Mouse (Mus musculus) embryonic facial prominence, embryonic 13.5 days (tissue): Measurements from ENCODE around the gene Baz2b. TPM values are rescaled to one million over a fixed set of nuclear protein-coding genes. Genes with fewer than 3 reads are reported as not detected.

Experiments
- ATAC-seq: fragments of 200-750 bp; cut with Nextera tagmentation; 2 replicates; pipeline ENCODE4 v1.8.0; 2017; ENCODE audit warnings: low read depth; ENCODE audit not compliant: insufficient number of reproducible peaks, insufficient read depth, low FRiP score, low TSS enrichment
- H3K27ac ChIP-seq: fragments of 300-500 bp; sonication (generic); 2 replicates; pipeline ENCODE4 v1.5.1; 2015; ENCODE audit warnings: moderate library complexity, mild to moderate bottlenecking, inconsistent platforms
- H3K27me3 ChIP-seq: fragments of 300-500 bp; sonication (generic); 2 replicates; pipeline ENCODE4 v1.6.1; 2015; ENCODE audit warnings: mild to moderate bottlenecking, inconsistent platforms
- H3K36me3 ChIP-seq: fragments of 300-500 bp; sonication (generic); 2 replicates; pipeline ENCODE4 v1.6.1; 2015; ENCODE audit warnings: mild to moderate bottlenecking, inconsistent platforms
- H3K4me1 ChIP-seq: fragments of 300-500 bp; sonication (generic); 2 replicates; pipeline ENCODE4 v1.6.1; 2015; ENCODE audit warnings: inconsistent platforms
- H3K4me2 ChIP-seq: fragments of 300-500 bp; sonication (generic); 2 replicates; pipeline ENCODE4 v1.6.1; 2015; ENCODE audit warnings: moderate library complexity, mild to moderate bottlenecking, inconsistent platforms
- H3K4me3 ChIP-seq: fragments of 300-500 bp; sonication (generic); 2 replicates; pipeline ENCODE4 v1.5.1; 2015; ENCODE audit warnings: mild to moderate bottlenecking, inconsistent platforms
- H3K9ac ChIP-seq: fragments of 300-500 bp; sonication (generic); 2 replicates; pipeline ENCODE4 v1.6.1; 2015; ENCODE audit warnings: mild to moderate bottlenecking, inconsistent platforms
- H3K9me3 ChIP-seq: fragments of 300-500 bp; sonication (generic); 2 replicates; pipeline ENCODE4 v1.6.1; 2016; ENCODE audit warnings: inconsistent platforms
- WGBS: fragments of 180-500 bp; shearing (Covaris S2); methylation state at CpG from one replicate; pipeline ENCODE4 v1.1.7; 2015; ENCODE audit warnings: mixed read lengths; 5-methylcytosine and 5-hydroxymethylcytosine counted together
- polyA plus RNA-seq: library from polyadenylated mRNA; unstranded; fragments of >200 nt; fragmentation: Nextera tagmentation; extraction: Ambion mirVana; gene quantifications from 2 replicates; pipeline ENCODE4 v1.2.1, GENCODE M21; 2015

Gene Baz2b
- polyA plus RNA-seq, 1 experiment from 2014 or later = 70.2 TPM

DNA sequence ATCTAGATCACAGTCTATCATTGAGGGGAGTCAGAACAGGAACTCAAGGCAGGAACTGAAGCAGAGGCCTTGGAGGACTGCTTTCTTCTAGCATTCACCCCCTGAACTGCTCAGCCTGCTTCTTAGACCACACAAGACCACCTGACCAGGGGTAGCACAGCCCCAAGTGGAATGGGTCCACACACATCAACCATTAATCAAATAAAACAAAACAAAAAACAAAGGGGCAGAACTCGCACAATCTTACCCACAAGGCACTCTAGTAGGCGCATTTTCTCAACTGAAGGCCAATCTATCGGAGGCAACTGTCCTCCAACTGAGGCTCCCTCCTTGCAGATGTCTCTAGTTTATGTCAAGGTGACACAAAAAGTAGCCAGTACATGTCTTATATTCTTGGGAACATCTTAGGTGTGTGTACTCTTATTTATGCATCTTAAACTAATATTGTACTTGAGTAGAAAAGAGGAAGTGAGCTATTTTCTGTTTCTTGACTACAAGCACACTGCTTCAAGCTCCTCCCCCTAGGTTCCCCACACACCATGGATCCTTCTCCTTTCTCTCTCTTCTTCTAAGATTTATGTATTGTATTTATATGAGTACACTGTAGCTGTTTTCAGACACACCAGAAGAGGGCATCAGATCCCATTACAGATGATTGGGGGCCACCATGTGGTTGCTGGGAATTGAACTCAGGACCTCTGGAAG is 189.9 kb downstream of the Baz2b start:
- H3K27me3 ChIP-seq = no peaks in the 10 kb centered on the region
- H3K4me1 ChIP-seq = peaks cover 6% of the 10 kb centered on the region
- H3K4me3 ChIP-seq = no peak overlapping the region
- no peak overlapping the region for H3K27ac ChIP-seq
- H3K36me3 ChIP-seq = no peaks in the 10 kb centered on the region
- H3K9me3 ChIP-seq = no peaks in the 10 kb centered on the region
- H3K9ac ChIP-seq = no peak overlapping the region
- H3K4me2 ChIP-seq = no peak overlapping the region
- ATAC-seq = no peak
- WGBS = 93% methylated on average over 3 of the region's 3 CpGs

DNA sequence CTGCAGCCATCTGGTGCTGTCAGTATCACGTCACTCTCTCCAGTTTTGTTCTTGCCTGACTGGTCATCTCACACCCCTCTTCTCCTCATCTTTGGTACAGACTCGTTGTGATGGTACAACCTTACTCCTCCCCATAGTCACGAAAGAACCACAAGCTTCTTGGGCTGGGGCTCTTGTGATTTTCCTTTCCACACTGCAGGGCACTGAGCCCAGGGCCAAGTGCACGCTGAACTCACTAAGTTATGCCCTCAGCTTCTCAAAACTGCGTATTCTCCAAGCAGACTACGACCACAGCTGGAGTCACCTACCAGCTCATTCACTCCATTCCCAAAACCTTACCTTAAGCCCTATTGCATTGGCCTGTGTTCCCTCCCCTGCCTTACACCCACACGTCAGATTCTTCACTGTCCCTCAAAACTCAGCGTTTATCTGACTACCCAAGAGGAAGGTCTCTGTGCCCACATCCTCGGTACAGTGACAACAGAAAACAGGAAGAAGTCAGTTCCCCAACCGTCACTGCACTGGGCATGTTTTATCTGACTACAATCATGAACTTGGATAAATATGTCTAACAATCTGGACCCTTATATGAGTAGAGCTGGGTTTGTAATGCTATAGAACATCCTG is 190.7 kb downstream of the Baz2b start:
- no peak for ATAC-seq
- no peak overlapping the region for H3K4me3 ChIP-seq
- H3K4me2 ChIP-seq = no peak overlapping the region
- no peaks in the 10 kb centered on the region for H3K27me3 ChIP-seq
- H3K9ac ChIP-seq = no peak overlapping the region
- no peaks in the 10 kb centered on the region for H3K36me3 ChIP-seq
- peaks cover 6% of the 10 kb centered on the region for H3K4me1 ChIP-seq
- H3K27ac ChIP-seq = no peak overlapping the region; the same call in 1 of the 2 replicates
- WGBS = 81% methylated on average over 10 of the region's 10 CpGs
- no peaks in the 10 kb centered on the region for H3K9me3 ChIP-seq

DNA sequence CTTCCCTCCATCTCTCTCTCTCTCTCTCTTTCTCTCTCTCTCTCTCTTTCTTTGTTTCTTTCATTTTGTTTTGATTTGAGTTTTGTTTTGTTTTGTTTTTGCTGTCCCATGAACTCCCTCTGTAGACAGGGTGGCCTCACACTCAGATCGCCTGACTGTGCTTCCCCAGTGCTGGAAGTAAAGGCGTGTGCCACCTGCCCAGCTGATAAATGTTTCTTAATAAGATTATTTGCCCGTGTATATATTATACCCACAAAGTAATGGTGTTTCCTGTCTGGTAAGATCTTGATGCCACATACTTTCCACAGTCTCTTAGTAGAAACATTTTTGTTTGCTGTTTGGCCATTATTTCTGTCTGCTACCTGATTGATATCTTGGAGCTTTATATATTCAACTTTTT is 198.1 kb downstream of the Baz2b start:
- Histone ChIP-seq H3K27me3 (no peaks in the 10 kb centered on the region), H3K36me3 (no peaks in the 10 kb centered on the region), H3K9ac (no peak overlapping the region), H3K4me3 (no peak overlapping the region), H3K4me2 (no peak overlapping the region), H3K4me1 (no peaks in the 10 kb centered on the region), H3K9me3 (no peaks in the 10 kb centered on the region), H3K27ac (no peak overlapping the region)
- ATAC-seq = no peak
- WGBS = 85% methylated on average over 3 of the region's 3 CpGs

DNA sequence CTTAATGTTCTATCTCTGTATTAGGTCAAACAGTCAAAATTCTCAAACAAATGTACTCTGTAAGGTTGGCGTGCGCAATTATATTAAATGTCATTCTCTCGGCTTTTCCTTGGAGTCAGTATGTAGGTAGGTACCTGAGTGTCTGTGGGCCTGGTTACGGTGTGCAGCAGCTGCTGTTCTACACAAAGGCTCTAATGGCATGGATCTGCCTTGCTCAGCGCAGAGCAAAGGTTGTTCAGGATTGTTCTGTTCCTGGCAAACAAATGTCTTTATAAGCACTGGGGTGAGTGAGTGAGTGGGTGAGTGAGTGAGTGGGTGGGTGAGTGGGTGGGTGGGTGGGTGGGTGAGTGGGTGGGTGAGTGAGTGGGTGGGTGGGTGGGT is 206.0 kb downstream of the Baz2b start:
- no peaks in the 10 kb centered on the region for H3K9me3 ChIP-seq
- H3K36me3 ChIP-seq = peaks cover 30% of the 10 kb centered on the region
- no peak overlapping the region for H3K9ac ChIP-seq
- no peak for ATAC-seq
- H3K4me1 ChIP-seq = no peaks in the 10 kb centered on the region
- H3K27ac ChIP-seq = no peak overlapping the region
- 92% methylated on average over 5 of the region's 5 CpGs for WGBS
- no peak overlapping the region for H3K4me3 ChIP-seq
- no peaks in the 10 kb centered on the region for H3K27me3 ChIP-seq
- H3K4me2 ChIP-seq = no peak overlapping the region

DNA sequence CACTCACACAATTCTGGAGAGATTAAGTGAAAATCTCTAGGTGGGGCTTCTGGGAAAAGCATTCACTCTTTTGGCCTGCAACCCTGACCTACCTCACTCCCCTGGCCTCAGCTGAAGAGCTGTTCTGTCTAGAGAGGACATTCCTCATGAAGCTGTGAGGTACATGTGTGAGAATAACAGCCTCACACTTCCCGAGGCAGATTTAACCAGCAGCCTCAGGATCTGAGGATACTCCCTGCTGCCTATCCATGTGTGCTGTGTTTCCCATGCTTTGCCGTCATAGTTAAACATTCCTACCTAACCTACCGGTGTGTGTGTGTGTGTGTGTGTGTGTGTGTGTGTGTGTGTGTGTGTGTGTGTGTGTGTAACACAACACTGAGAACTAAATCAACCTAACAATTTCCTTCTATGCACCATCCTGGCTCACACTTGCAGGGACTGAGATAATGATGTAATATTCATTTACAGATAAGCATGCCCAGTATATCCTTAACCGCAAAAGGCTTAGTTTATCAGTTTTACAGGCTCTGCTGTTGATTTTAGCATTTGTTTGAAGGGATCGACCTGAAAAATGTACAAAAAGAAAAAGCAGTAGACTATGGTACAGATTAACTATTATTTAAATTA is 206.5 kb downstream of the Baz2b start:
- Histone ChIP-seq H3K27me3 (no peaks in the 10 kb centered on the region), H3K36me3 (peaks cover 30% of the 10 kb centered on the region), H3K9me3 (no peaks in the 10 kb centered on the region), H3K4me3 (no peak overlapping the region), H3K4me1 (no peaks in the 10 kb centered on the region), H3K27ac (no peak overlapping the region), H3K9ac (no peak overlapping the region), H3K4me2 (no peak overlapping the region)
- ATAC-seq = no peak
- 80% methylated on average over 5 of the region's 5 CpGs for WGBS

DNA sequence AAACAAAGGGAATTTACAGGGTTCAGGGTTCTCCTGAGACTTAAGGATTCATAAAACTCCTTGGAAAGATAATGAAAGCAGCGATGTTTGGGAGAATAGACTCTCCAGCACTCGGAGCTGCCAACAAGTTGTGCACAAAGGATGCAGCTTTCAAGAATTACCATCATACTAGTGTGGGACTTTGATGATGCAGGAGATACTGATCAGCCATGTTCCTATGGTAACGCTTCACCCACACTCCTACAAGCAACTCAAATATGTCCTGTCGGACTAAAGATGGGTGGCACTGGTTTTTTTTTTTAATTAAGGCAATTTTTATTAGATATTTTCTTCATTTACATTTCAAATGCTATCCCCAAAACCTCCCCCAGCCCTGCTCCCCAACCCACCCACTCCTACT is 209.4 kb downstream of the Baz2b start:
- no peaks in the 10 kb centered on the region for H3K4me1 ChIP-seq
- no peak overlapping the region for H3K4me3 ChIP-seq
- no peaks in the 10 kb centered on the region for H3K27me3 ChIP-seq
- H3K27ac ChIP-seq = no peak overlapping the region
- H3K9ac ChIP-seq = no peak overlapping the region
- H3K9me3 ChIP-seq = no peaks in the 10 kb centered on the region
- H3K36me3 ChIP-seq = peaks cover 22% of the 10 kb centered on the region
- WGBS = 91% methylated on average over 4 of the region's 4 CpGs
- no peak overlapping the region for H3K4me2 ChIP-seq
- ATAC-seq = no peak

DNA sequence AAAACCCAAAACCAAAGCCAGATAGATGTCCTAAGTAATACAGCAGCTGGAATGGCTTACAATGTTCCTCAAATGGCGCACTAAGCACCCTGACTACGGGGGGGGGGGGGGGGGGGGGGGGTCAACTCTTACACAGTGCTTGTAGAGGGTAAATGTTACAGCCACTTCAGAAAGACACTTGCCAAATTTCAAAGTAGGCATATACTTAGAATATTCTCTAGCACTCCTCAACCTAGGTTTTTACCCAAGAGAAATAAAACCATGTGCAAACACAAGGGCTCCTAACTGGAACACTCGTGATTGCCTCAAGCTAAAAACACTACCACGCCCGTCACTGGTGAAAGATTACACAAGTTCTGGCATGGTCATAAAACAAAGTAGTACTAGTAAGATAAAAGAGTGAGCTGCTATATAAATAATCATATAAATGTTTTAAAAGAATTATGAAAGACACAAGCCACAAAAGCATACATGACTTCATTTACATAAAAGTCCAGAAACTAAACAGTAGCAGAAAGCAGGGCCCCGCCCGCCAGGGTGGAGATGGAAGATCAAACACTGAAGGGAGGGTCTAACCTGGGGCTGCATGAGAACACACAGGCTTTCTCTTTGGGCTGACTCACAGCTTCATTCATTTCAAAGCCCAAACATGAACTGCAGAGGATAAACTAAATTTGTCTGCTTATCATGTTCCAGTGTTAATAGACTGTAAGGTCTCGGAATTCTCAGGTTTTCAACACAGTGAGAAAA is 212.0 kb downstream of the Baz2b start:
- Histone ChIP-seq H3K4me3 (no peak overlapping the region), H3K9me3 (no peaks in the 10 kb centered on the region), H3K27ac (no peak overlapping the region), H3K4me1 (peaks cover 9% of the 10 kb centered on the region), H3K36me3 (0 out of 2 replicates have a peak, but pooled peaks cover 7% of the 10 kb centered on the region), H3K4me2 (no peak overlapping the region), H3K9ac (no peak overlapping the region), H3K27me3 (no peaks in the 10 kb centered on the region)
- ATAC-seq = no peak
- WGBS = 76% methylated on average over 7 of the region's 8 CpGs

DNA sequence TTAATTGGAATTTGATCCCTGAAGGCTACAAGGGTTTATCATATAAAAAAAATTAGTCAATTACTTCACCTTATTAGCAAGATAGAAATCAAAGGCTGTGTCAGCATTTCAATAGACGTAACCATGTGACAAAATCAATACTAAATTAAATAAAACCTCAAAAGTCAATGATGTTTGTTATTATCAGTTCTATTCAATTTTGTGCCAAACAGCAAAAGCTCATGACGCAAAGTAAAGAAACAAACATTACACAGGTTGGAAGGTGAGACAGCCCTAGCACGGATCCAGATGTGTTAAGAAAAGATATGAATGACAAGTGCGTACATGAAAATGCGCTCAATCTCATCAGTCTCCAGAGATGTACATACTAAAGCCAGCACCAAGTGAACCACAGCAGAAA is 212.7 kb downstream of the Baz2b start:
- H3K4me1 ChIP-seq = peaks cover 15% of the 10 kb centered on the region
- H3K27me3 ChIP-seq = no peaks in the 10 kb centered on the region
- H3K4me3 ChIP-seq = no peak overlapping the region
- no peak overlapping the region for H3K27ac ChIP-seq
- 90% methylated on average over 5 of the region's 5 CpGs for WGBS
- no peak for ATAC-seq
- H3K4me2 ChIP-seq = no peak overlapping the region
- 0 out of 2 replicates have a peak, but pooled peaks cover 10% of the 10 kb centered on the region for H3K36me3 ChIP-seq
- H3K9me3 ChIP-seq = no peaks in the 10 kb centered on the region
- H3K9ac ChIP-seq = no peak overlapping the region

DNA sequence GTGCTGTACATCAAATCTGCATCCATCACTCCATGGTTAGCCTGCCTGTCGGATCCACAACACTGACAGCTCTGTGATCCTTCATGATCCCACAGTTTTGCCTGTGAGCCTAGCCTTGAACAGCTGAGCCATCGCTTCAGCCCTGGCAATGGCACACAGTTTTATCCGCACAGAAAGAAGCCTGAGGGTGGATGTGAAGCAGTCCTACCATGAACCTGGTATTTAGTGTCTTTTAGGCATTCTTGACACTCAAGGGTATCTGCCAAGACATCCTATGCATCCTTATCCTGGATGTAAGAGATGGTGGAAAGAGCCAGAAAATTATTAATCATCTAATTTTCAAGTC is 216.5 kb downstream of the Baz2b start:
- Histone ChIP-seq H3K4me3 (0 out of 2 replicates have a peak overlapping the region, but pooled peaks have one; percentile 16), H3K4me1 (peaks cover 22% of the 10 kb centered on the region), H3K27me3 (no peaks in the 10 kb centered on the region), H3K27ac (peak overlapping the region; percentile 78), H3K4me2 (peak overlapping the region; percentile 54), H3K9me3 (no peaks in the 10 kb centered on the region), H3K36me3 (0 out of 2 replicates have a peak, but pooled peaks cover 3% of the 10 kb centered on the region), H3K9ac (peak overlapping the region; percentile 1; the same call in 1 of the 2 replicates)
- ATAC-seq = no peak
- 35% methylated on average over 3 of the region's 3 CpGs for WGBS

DNA sequence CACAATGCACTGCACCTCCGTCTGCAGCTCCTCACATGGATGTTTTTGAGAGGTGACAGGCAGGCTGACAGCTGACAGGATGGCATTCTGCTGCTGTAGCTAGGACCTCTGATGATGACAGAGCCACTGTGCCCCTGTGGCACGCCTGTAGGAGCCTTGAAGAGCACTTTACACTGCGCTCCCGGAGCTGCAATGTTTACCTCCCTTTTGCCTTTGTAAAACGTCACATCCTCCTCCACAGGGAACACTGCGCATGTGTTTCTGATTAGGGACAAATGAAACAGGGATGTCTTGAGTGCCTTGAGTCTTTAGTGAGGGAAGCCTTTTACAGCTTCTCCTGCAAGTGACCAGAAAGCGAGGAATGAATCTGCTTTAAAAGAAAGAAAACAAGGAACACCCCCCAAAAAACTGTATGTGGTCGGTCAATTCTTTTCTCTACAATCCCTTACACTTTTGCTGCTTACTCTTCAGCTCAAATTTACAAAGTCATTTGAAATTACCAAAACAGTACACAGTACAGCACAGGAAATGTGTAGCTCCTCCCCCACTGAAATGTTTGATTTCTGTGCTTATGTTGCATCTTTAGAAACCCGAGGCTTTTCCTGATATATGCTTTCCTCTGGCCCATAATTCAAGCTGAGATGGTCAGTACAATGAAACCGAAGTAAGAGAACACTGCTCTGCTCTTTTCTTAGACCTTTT is 217.0 kb downstream of the Baz2b start:
- 0 out of 2 replicates have a peak, but pooled peaks have one; percentile 62 for ATAC-seq
- Histone ChIP-seq H3K4me1 (peaks cover 26% of the 10 kb centered on the region), H3K27ac (peak overlapping the region; percentile 78), H3K9ac (peak overlapping the region; percentile 54), H3K36me3 (0 out of 2 replicates have a peak, but pooled peaks cover 3% of the 10 kb centered on the region), H3K9me3 (no peaks in the 10 kb centered on the region), H3K27me3 (no peaks in the 10 kb centered on the region), H3K4me3 (peak overlapping the region; percentile 16; the same call in 1 of the 2 replicates), H3K4me2 (peak overlapping the region; percentile 54)
- 22% methylated on average over 10 of the region's 10 CpGs for WGBS

DNA sequence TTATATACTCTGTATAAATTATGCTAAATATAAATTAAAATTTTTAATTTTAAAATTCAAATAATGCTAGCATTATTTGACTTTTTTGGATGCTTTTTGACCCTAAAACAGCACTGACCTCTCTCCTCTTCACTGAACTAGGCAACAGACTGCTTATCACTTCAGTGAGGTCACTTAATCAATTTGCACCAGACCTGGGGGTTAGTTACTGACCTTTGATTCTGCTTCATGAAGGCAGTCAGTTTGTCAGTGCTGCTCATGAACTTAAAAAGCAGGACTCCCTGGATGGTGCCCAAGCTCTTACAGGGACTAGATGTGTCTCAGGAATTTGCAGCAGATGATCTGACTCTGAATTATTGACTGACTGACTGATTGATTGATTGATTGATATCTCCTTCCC is 217.9 kb downstream of the Baz2b start:
- no peaks in the 10 kb centered on the region for H3K27me3 ChIP-seq
- H3K9me3 ChIP-seq = no peaks in the 10 kb centered on the region
- H3K4me2 ChIP-seq = no peak overlapping the region
- no peak overlapping the region for H3K4me3 ChIP-seq
- H3K36me3 ChIP-seq = 0 out of 2 replicates have a peak, but pooled peaks cover 3% of the 10 kb centered on the region
- no peak overlapping the region for H3K9ac ChIP-seq
- no peak for ATAC-seq
- H3K27ac ChIP-seq = no peak overlapping the region
- peaks cover 31% of the 10 kb centered on the region for H3K4me1 ChIP-seq
